Mouse (Mus musculus): ENCODE measurements around the gene 1700019N19Rik.

1700019N19Rik gene

GRCm38 (mm10) chr19:58758871-58759270 lies 35.4 kb downstream of the 1700019N19Rik start:
- Histone ChIP-seq H3K4me1 (replicated peaks; ENCODE audit: low read depth, low read length) (peaks cover 14% of the 10 kb centered on the region), H3K9me3 (ENCODE audit: low read length) (peaks cover 37% of the 10 kb centered on the region), H3K27me3 (ENCODE audit: insufficient read depth, low read length) (no peaks in the 10 kb centered on the region), H3K4me3 (replicated peaks; ENCODE audit: low read length) (no peak overlapping the region), H3K36me3 (ENCODE audit: insufficient read depth, low read length) (no peaks in the 10 kb centered on the region)
- TF ChIP-seq POU5F1 (IDR thresholded peaks at IDR 0.05; ENCODE audit: borderline replicate concordance, low read length) (no peak), NANOG (IDR thresholded peaks at IDR 0.05; ENCODE audit: borderline replicate concordance, low read length) (no peak), CTCF (conservative IDR thresholded peaks at IDR 0.05; ENCODE audit: low read length) (no peak)

- Histone ChIP-seq H3K4me1 (replicated peaks; ENCODE audit: low read depth, low read length) (no peaks in the 10 kb centered on the region), H3K9me3 (ENCODE audit: low read length) (peaks cover 25% of the 10 kb centered on the region), H3K36me3 (ENCODE audit: insufficient read depth, low read length) (no peaks in the 10 kb centered on the region), H3K4me3 (replicated peaks; ENCODE audit: low read length) (no peak overlapping the region), H3K27me3 (ENCODE audit: insufficient read depth, low read length) (no peaks in the 10 kb centered on the region)
- TF ChIP-seq NANOG (IDR thresholded peaks at IDR 0.05; ENCODE audit: borderline replicate concordance, low read length) (no peak), CTCF (conservative IDR thresholded peaks at IDR 0.05; ENCODE audit: low read length) (no peak), POU5F1 (IDR thresholded peaks at IDR 0.05; ENCODE audit: borderline replicate concordance, low read length) (no peak)
Measured at GRCm38 (mm10) chr19:58751504-58751903, 42.8 kb downstream of the 1700019N19Rik start.

- H3K36me3 ChIP-seq (ENCODE audit: insufficient read depth, low read length), result no peaks in the 10 kb centered on the region
- TF ChIP-seq NANOG (IDR thresholded peaks at IDR 0.05; ENCODE audit: borderline replicate concordance, low read length) (no peak), POU5F1 (IDR thresholded peaks at IDR 0.05; ENCODE audit: borderline replicate concordance, low read length) (no peak), CTCF (conservative IDR thresholded peaks at IDR 0.05; ENCODE audit: low read length) (no peak)
- no peaks in the 10 kb centered on the region for H3K27me3 ChIP-seq (ENCODE audit: insufficient read depth, low read length)
- H3K4me1 ChIP-seq (replicated peaks; ENCODE audit: low read depth, low read length), result no peaks in the 10 kb centered on the region
- H3K4me3 ChIP-seq (replicated peaks; ENCODE audit: low read length), result no peak overlapping the region
- H3K9me3 ChIP-seq (ENCODE audit: low read length), result peaks cover 18% of the 10 kb centered on the region
Measured at GRCm38 (mm10) chr19:58750822-58751221, 43.4 kb downstream of the 1700019N19Rik start.

- no peak overlapping the region for H3K4me3 ChIP-seq (replicated peaks; ENCODE audit: low read length)
- TF ChIP-seq CTCF (conservative IDR thresholded peaks at IDR 0.05; ENCODE audit: low read length), result no peak
- TF ChIP-seq POU5F1 (IDR thresholded peaks at IDR 0.05; ENCODE audit: borderline replicate concordance, low read length), result no peak
- TF ChIP-seq NANOG (IDR thresholded peaks at IDR 0.05; ENCODE audit: borderline replicate concordance, low read length), result no peak
- H3K36me3 ChIP-seq (ENCODE audit: insufficient read depth, low read length), result no peaks in the 10 kb centered on the region
Measured at GRCm38 (mm10) chr19:58747498-58748000, 46.7 kb downstream of the 1700019N19Rik start.

GRCm38 (mm10) chr19:58743736-58744135 lies 50.5 kb downstream of the 1700019N19Rik start:
- Histone ChIP-seq H3K36me3 (ENCODE audit: insufficient read depth, low read length) (no peaks in the 10 kb centered on the region), H3K4me1 (replicated peaks; ENCODE audit: low read depth, low read length) (no peaks in the 10 kb centered on the region), H3K4me3 (replicated peaks; ENCODE audit: low read length) (no peak overlapping the region), H3K9me3 (ENCODE audit: low read length) (no peaks in the 10 kb centered on the region), H3K27me3 (ENCODE audit: insufficient read depth, low read length) (no peaks in the 10 kb centered on the region)
- TF ChIP-seq POU5F1 (IDR thresholded peaks at IDR 0.05; ENCODE audit: borderline replicate concordance, low read length) (no peak), NANOG (IDR thresholded peaks at IDR 0.05; ENCODE audit: borderline replicate concordance, low read length) (no peak), CTCF (conservative IDR thresholded peaks at IDR 0.05; ENCODE audit: low read length) (no peak)

More at GRCm38 (mm10) chr19:58747498-58748000, 46.7 kb downstream of the 1700019N19Rik start:
- Histone ChIP-seq H3K27me3 (ENCODE audit: insufficient read depth, low read length) (no peaks in the 10 kb centered on the region), H3K4me1 (replicated peaks; ENCODE audit: low read depth, low read length) (no peaks in the 10 kb centered on the region), H3K9me3 (ENCODE audit: low read length) (no peaks in the 10 kb centered on the region)

GRCm38 (mm10) chr19:58742711-58743110 lies 51.5 kb downstream of the 1700019N19Rik start:
- Histone ChIP-seq H3K27me3 (ENCODE audit: insufficient read depth, low read length) (no peaks in the 10 kb centered on the region), H3K4me3 (replicated peaks; ENCODE audit: low read length) (no peak overlapping the region)
- TF ChIP-seq CTCF (conservative IDR thresholded peaks at IDR 0.05; ENCODE audit: low read length) (no peak), POU5F1 (IDR thresholded peaks at IDR 0.05; ENCODE audit: borderline replicate concordance, low read length) (no peak), NANOG (IDR thresholded peaks at IDR 0.05; ENCODE audit: borderline replicate concordance, low read length) (no peak)

GRCm38 (mm10) chr19:58741036-58741435 lies 53.2 kb downstream of the 1700019N19Rik start:
- Histone ChIP-seq H3K4me3 (replicated peaks; ENCODE audit: low read length) (no peak overlapping the region), H3K9me3 (ENCODE audit: low read length) (no peaks in the 10 kb centered on the region), H3K36me3 (ENCODE audit: insufficient read depth, low read length) (no peaks in the 10 kb centered on the region), H3K4me1 (replicated peaks; ENCODE audit: low read depth, low read length) (no peaks in the 10 kb centered on the region), H3K27me3 (ENCODE audit: insufficient read depth, low read length) (no peaks in the 10 kb centered on the region)
- no peak for TF ChIP-seq POU5F1 (IDR thresholded peaks at IDR 0.05; ENCODE audit: borderline replicate concordance, low read length)
- no peak for TF ChIP-seq CTCF (conservative IDR thresholded peaks at IDR 0.05; ENCODE audit: low read length)
- TF ChIP-seq NANOG (IDR thresholded peaks at IDR 0.05; ENCODE audit: borderline replicate concordance, low read length), result no peak

More at GRCm38 (mm10) chr19:58742711-58743110, 51.5 kb downstream of the 1700019N19Rik start:
- Histone ChIP-seq H3K9me3 (ENCODE audit: low read length) (no peaks in the 10 kb centered on the region), H3K4me1 (replicated peaks; ENCODE audit: low read depth, low read length) (no peaks in the 10 kb centered on the region), H3K36me3 (ENCODE audit: insufficient read depth, low read length) (no peaks in the 10 kb centered on the region)

GRCm38 (mm10) chr19:58738111-58738510 lies 56.1 kb downstream of the 1700019N19Rik start:
- no peak for TF ChIP-seq NANOG (IDR thresholded peaks at IDR 0.05; ENCODE audit: borderline replicate concordance, low read length)
- TF ChIP-seq POU5F1 (IDR thresholded peaks at IDR 0.05; ENCODE audit: borderline replicate concordance, low read length), result no peak
- TF ChIP-seq CTCF (conservative IDR thresholded peaks at IDR 0.05; ENCODE audit: low read length), result no peak
- no peak overlapping the region for H3K4me3 ChIP-seq (replicated peaks; ENCODE audit: low read length)

More at GRCm38 (mm10) chr19:58738111-58738510, 56.1 kb downstream of the 1700019N19Rik start:
- Histone ChIP-seq H3K36me3 (ENCODE audit: insufficient read depth, low read length) (no peaks in the 10 kb centered on the region), H3K4me1 (replicated peaks; ENCODE audit: low read depth, low read length) (no peaks in the 10 kb centered on the region), H3K27me3 (ENCODE audit: insufficient read depth, low read length) (no peaks in the 10 kb centered on the region), H3K9me3 (ENCODE audit: low read length) (no peaks in the 10 kb centered on the region)
